Mouse (Mus musculus) small intestine, adult 2 months (tissue): ENCODE measurements at regions not wholly inside any gene's neighbourhood (a gene's known extent, or its start where the extent isn't known, plus 50 kb on each side); places are given as distances from the start of the nearest gene placed in this dataset.

Experiments used
- CTCF ChIP-seq: fragments of 200-500 bp; IDR thresholded peaks from 2 replicates; pipeline ENCODE4 v1.5.1; 2012; ENCODE audit warnings: low read depth, mild to moderate bottlenecking, control low read depth, inconsistent platforms, low read length, moderate library complexity, mixed read lengths; ENCODE audit not compliant: insufficient replicate concordance, insufficient read length; ENCODE audit errors: extremely low read depth
- POLR2A ChIP-seq: fragments of 200-500 bp; IDR thresholded peaks from 2 replicates; pipeline ENCODE4 v1.6.1; 2012; ENCODE audit warnings: low read depth, mild to moderate bottlenecking, control low read depth, inconsistent platforms, low read length, moderate library complexity

DNA sequence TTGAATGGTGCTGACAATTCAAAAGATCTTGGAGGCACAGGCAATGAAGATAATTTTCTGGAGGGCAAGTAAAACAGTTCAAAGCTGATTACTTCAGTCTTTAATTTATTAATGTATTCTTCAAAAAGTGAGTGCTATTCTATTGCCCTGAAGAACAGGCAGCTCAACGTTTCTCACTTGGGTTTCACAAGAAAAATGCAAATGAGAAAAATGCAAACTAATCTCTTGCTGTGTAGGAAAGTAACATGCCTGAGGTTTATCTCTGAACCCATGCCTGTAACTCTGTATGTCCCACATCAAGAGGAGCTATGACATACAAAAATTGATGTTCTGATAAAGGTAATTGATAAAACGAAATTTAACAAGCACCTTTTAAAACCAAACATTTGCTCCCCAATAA lies 316.8 kb upstream of the Ccdc54 start:
- TF ChIP-seq CTCF (no peak), POLR2A (no peak)
